Mouse (Mus musculus): ENCODE measurements around the gene Med25.

DNA sequence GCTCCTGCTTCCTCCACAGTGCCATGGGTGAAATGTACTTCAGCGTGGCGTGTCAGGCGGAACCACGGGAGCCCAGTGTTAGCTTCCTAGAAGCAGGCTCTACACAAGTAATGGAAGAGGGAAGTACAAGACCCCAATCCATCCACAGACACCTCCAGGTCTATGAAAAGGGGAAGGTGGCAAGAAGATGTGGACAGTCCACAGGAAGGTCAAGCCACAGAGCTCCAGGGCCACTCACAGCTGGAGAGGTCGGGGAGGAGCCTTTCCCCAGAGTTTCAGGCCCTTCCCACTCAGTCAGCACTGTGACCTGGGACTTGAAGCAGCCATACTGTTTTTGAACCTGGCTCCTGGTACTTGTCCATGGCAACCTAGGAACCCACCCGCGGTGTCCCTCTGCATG, 5.5 kb downstream of the Med25 start:
- TF ChIP-seq POLR2A (IDR thresholded peaks at IDR 0.05; ENCODE audit: low read depth, low read length): no peak
- no peak for TF ChIP-seq CTCF (IDR thresholded peaks at IDR 0.05; ENCODE audit: extremely low read depth, insufficient read length, insufficient replicate concordance, low read depth, low read length)

Data from small intestine, adult 2 months (tissue).